Mouse (Mus musculus) limb, embryonic 11.5 days (tissue): ENCODE data around the gene Foxd1. TPM values are rescaled to one million over a fixed set of nuclear protein-coding genes. Genes with fewer than 3 reads are reported as not detected.

Source experiments
- ATAC-seq: fragments of 200-750 bp; cut with Nextera tagmentation; 2 replicates; pipeline ENCODE4 v1.8.0; 2017; ENCODE audit warnings: low read depth; ENCODE audit not compliant: insufficient number of reproducible peaks, low FRiP score, low TSS enrichment
- DNase-seq: peaks from one replicate; pipeline ENCODE4 v3.0.0-alpha.2; 2015; ENCODE audit warnings: low spot score
- H3K27ac ChIP-seq: fragments of 300-500 bp; sonication (generic); replicated peaks from 2 replicates; pipeline ENCODE4 v1.5.1; 2014; ENCODE audit warnings: low read depth, mild to moderate bottlenecking, low read length
- H3K27me3 ChIP-seq: fragments of 300-500 bp; sonication (generic); 2 replicates; pipeline ENCODE4 v1.6.1; 2014; ENCODE audit warnings: mild to moderate bottlenecking, low read length, mixed read lengths; ENCODE audit not compliant: control insufficient read depth, insufficient read depth
- H3K36me3 ChIP-seq: fragments of 300-500 bp; sonication (generic); 2 replicates; pipeline ENCODE4 v1.6.1; 2014; ENCODE audit warnings: mild to moderate bottlenecking, low read length, moderate library complexity, mixed read lengths; ENCODE audit not compliant: control insufficient read depth, insufficient read depth
- H3K4me1 ChIP-seq: fragments of 300-500 bp; sonication (generic); 2 replicates; pipeline ENCODE4 v1.6.1; 2014; ENCODE audit warnings: low read length, mixed read lengths; ENCODE audit not compliant: control insufficient read depth, insufficient read depth
- H3K4me2 ChIP-seq: fragments of 300-500 bp; sonication (generic); 2 replicates; pipeline ENCODE4 v1.6.1; 2014; ENCODE audit warnings: low read depth, mild to moderate bottlenecking, moderate library complexity; ENCODE audit not compliant: severe bottlenecking
- H3K4me3 ChIP-seq: fragments of 300-500 bp; sonication (generic); 2 replicates; pipeline ENCODE4 v1.5.1; 2014; ENCODE audit warnings: low read depth, low read length
- H3K9ac ChIP-seq: fragments of 300-500 bp; sonication (generic); 2 replicates; pipeline ENCODE4 v1.6.1; 2014; ENCODE audit warnings: mild to moderate bottlenecking, low read length
- H3K9me3 ChIP-seq: fragments of 300-500 bp; sonication (generic); 2 replicates; pipeline ENCODE4 v1.6.1; 2016; ENCODE audit warnings: low read length; ENCODE audit not compliant: control insufficient read depth
- WGBS: fragments of 180-500 bp; shearing (Covaris S2); extraction: QIAGEN DNeasy Blood & Tissue Kit; methylation state at CpG from one replicate; pipeline ENCODE4 v1.1.7; 2014; 5-methylcytosine and 5-hydroxymethylcytosine counted together
- polyA plus RNA-seq: library from polyadenylated mRNA; unstranded; fragments of >200 nt; fragmentation: Nextera tagmentation; extraction: Ambion mirVana; gene quantifications from 2 replicates; pipeline ENCODE4 v1.2.1, GENCODE M21; 2014

The Foxd1 gene
- polyA plus RNA-seq = 0.05 and 0.07 TPM in 2 replicates

- Histone ChIP-seq H3K27me3 (peaks cover 78% of the 10 kb centered on the region), H3K4me3 (peak within 1 kb of the TSS; percentile 33), H3K4me1 (peaks cover 14% of the 10 kb centered on the region), H3K9ac (no peak within 1 kb of the TSS), H3K36me3 (no peaks in the 10 kb centered on the region), H3K4me2 (peak within 1 kb of the TSS; percentile 71), H3K9me3 (no peaks in the 10 kb centered on the region), H3K27ac (no peak within 1 kb of the TSS)
- DNase-seq (peak; percentile 80), ATAC-seq (peak; percentile 84)
- under 1% methylated on average over 58 of the region's 76 CpGs for WGBS
Observed at GRCm38 (mm10) chr13:98354090-98354801, at the start of gene Foxd1. Foxd1 (plus strand) TSS chr13:98354242.

- Histone ChIP-seq H3K9me3 (no peaks in the 10 kb centered on the region), H3K4me1 (no peaks in the 10 kb centered on the region), H3K27me3 (no peaks in the 10 kb centered on the region), H3K36me3 (peaks cover 1% of the 10 kb centered on the region), H3K9ac (no peak overlapping the region), H3K4me3 (no peak overlapping the region), H3K4me2 (no peak overlapping the region), H3K27ac (no peak overlapping the region)
- ATAC-seq (no peak), DNase-seq (no peak)
- WGBS = 89% methylated on average over 9 of the region's 9 CpGs
Observed at GRCm38 (mm10) chr13:98305257-98305656, 48.8 kb upstream of the Foxd1 start.

- Histone ChIP-seq H3K4me1 (no peaks in the 10 kb centered on the region), H3K27ac (no peak overlapping the region), H3K27me3 (no peaks in the 10 kb centered on the region), H3K4me3 (no peak overlapping the region), H3K36me3 (peaks cover 7% of the 10 kb centered on the region), H3K9me3 (no peaks in the 10 kb centered on the region), H3K4me2 (no peak overlapping the region), H3K9ac (no peak overlapping the region)
- ATAC-seq (no peak), DNase-seq (no peak)
- WGBS = 55% methylated on average over 5 of the region's 5 CpGs
Observed at GRCm38 (mm10) chr13:98306393-98306792, 47.6 kb upstream of the Foxd1 start.

GRCm38 (mm10) chr13:98306852-98307475, 47.1 kb upstream of the Foxd1 start:
- DNase-seq = no peak
- no peaks in the 10 kb centered on the region for H3K27me3 ChIP-seq
- WGBS = 62% methylated on average over 14 of the region's 14 CpGs
- H3K27ac ChIP-seq = no peak overlapping the region
- H3K4me1 ChIP-seq = no peaks in the 10 kb centered on the region
- peaks cover 12% of the 10 kb centered on the region for H3K36me3 ChIP-seq
- no peak overlapping the region for H3K4me3 ChIP-seq
- no peak for ATAC-seq
- H3K4me2 ChIP-seq = no peak overlapping the region
- no peak overlapping the region for H3K9ac ChIP-seq
- H3K9me3 ChIP-seq = no peaks in the 10 kb centered on the region

- Histone ChIP-seq H3K4me3 (no peak overlapping the region), H3K9ac (no peak overlapping the region), H3K4me1 (no peaks in the 10 kb centered on the region), H3K36me3 (peaks cover 14% of the 10 kb centered on the region), H3K9me3 (no peaks in the 10 kb centered on the region), H3K4me2 (no peak overlapping the region), H3K27ac (no peak overlapping the region), H3K27me3 (no peaks in the 10 kb centered on the region)
- no peak for DNase-seq
- ATAC-seq = no peak
- 86% methylated on average over 5 of the region's 5 CpGs for WGBS
Observed at GRCm38 (mm10) chr13:98308004-98308403, 46.0 kb upstream of the Foxd1 start.

GRCm38 (mm10) chr13:98308724-98309123, 45.3 kb upstream of the Foxd1 start:
- Histone ChIP-seq H3K4me3 (no peak overlapping the region), H3K4me2 (no peak overlapping the region), H3K4me1 (no peaks in the 10 kb centered on the region), H3K9me3 (no peaks in the 10 kb centered on the region), H3K27me3 (no peaks in the 10 kb centered on the region), H3K27ac (no peak overlapping the region), H3K36me3 (peaks cover 14% of the 10 kb centered on the region), H3K9ac (no peak overlapping the region)
- ATAC-seq (no peak), DNase-seq (no peak)
- WGBS = 67% methylated on average over 4 of the region's 4 CpGs

GRCm38 (mm10) chr13:98311597-98311996, 42.4 kb upstream of the Foxd1 start:
- 95% methylated on average over 5 of the region's 5 CpGs for WGBS
- no peak overlapping the region for H3K4me2 ChIP-seq
- ATAC-seq (no peak), DNase-seq (no peak)
- peaks cover 14% of the 10 kb centered on the region for H3K36me3 ChIP-seq
- no peak overlapping the region for H3K9ac ChIP-seq
- H3K27me3 ChIP-seq = no peaks in the 10 kb centered on the region
- H3K4me3 ChIP-seq = no peak overlapping the region
- H3K9me3 ChIP-seq = no peaks in the 10 kb centered on the region
- no peak overlapping the region for H3K27ac ChIP-seq
- H3K4me1 ChIP-seq = 0 out of 2 replicates have a peak, but pooled peaks cover 6% of the 10 kb centered on the region

- WGBS = 85% methylated on average over 7 of the region's 7 CpGs
- Histone ChIP-seq H3K4me1 (0 out of 2 replicates have a peak, but pooled peaks cover 6% of the 10 kb centered on the region), H3K4me3 (no peak overlapping the region), H3K27ac (no peak overlapping the region), H3K9me3 (no peaks in the 10 kb centered on the region), H3K27me3 (no peaks in the 10 kb centered on the region), H3K36me3 (peaks cover 14% of the 10 kb centered on the region), H3K9ac (no peak overlapping the region), H3K4me2 (no peak overlapping the region)
- DNase-seq (no peak), ATAC-seq (no peak)
Observed at GRCm38 (mm10) chr13:98313631-98314030, 40.4 kb upstream of the Foxd1 start.
